Comparison of ENCODE assay signal across 15 mouse cellular contexts in genomic region chr6:72518842-72519241, GRCm38 (mm10). TPM values are rescaled to one million over a fixed set of nuclear protein-coding genes. Genes with fewer than 3 reads are reported as not detected.
DNase-seq lines count a peak whose midpoint lies in the region; ATAC-seq and TF ChIP-seq lines count a peak whose summit lies in the region.
"Had no signal": no experiment of that assay in that cellular context is flagged by ENCODE, and none has a peak within 500 bp of the region (broad histone marks: within the 10 kb centered on the region; RNA-seq: fewer than 3 reads in every experiment).

No protein-coding gene starts in this region.

- DNase-seq in testis, postnatal 14 days (ENCODE audit: low spot score) = no peak
- DNase-seq in hindbrain, embryonic 10.5 days (ENCODE audit: low spot score) = no peak
- DNase-seq in lung, postnatal 0 days (ENCODE audit: low spot score) = no peak
- no peak for DNase-seq in cerebellum, adult 11-12 months
- no peak for DNase-seq in urinary bladder, postnatal 25 days (ENCODE audit: low spot score)
- no peak for DNase-seq in left cerebral cortex, postnatal 10 days (ENCODE audit: extremely low spot score in 1 of 2, low spot score in 2 of 2)
- DNase-seq: gastrocnemius, adult 2 months; kidney, adult 9 months; liver, postnatal 0 days; thymus, postnatal 4 days had no signal

- H3K4me2 ChIP-seq in midbrain, embryonic 12.5 days (replicated peaks) = peak overlapping the region; percentile 42; the same call in 1 of the 2 replicates
- H3K4me2 ChIP-seq in lung, postnatal 0 days (replicated peaks; ENCODE audit: low read depth, low read length) = no peak overlapping the region
- H3K4me2 ChIP-seq: heart, embryonic 12.5 days; stomach, embryonic 15.5 days had no signal

- TF ChIP-seq EP300 in lung, postnatal 0 days (IDR thresholded peaks at IDR 0.05) = no peak

- no peak for ATAC-seq in midbrain, embryonic 12.5 days (ENCODE audit: low FRiP score, low read depth)
- no peak for ATAC-seq in lung, postnatal 0 days
- ATAC-seq: liver, postnatal 0 days had no signal

- WGBS in hindbrain, embryonic 10.5 days = 82% methylated on average over 1 of the region's 1 CpGs
- 90% methylated on average over 1 of the region's 1 CpGs for WGBS in midbrain, embryonic 12.5 days
- 86% methylated on average over 1 of the region's 1 CpGs for WGBS in lung, postnatal 0 days

- peaks cover 25% of the 10 kb centered on the region for H3K4me1 ChIP-seq in testis, adult 2 months (ENCODE audit: control insufficient read depth, insufficient read depth, low read length)
- H3K4me1 ChIP-seq in hindbrain, embryonic 10.5 days (replicated peaks) = peaks cover 32% of the 10 kb centered on the region
- H3K4me1 ChIP-seq in midbrain, embryonic 12.5 days = peaks cover 31% of the 10 kb centered on the region
- H3K4me1 ChIP-seq in lung, postnatal 0 days (ENCODE audit: insufficient read depth, low read depth, low read length) = no peaks in the 10 kb centered on the region

- peak overlapping the region; percentile 85 for H3K4me3 ChIP-seq in testis, adult 2 months (ENCODE audit: control insufficient read depth, low read depth, low read length)
- no peak overlapping the region for H3K4me3 ChIP-seq in hindbrain, embryonic 10.5 days
- no peak overlapping the region for H3K4me3 ChIP-seq in midbrain, embryonic 12.5 days
- no peak overlapping the region for H3K4me3 ChIP-seq in lung, postnatal 0 days (ENCODE audit: low read depth, low read length)
- H3K4me3 ChIP-seq: gastrocnemius, adult 2 months; heart, embryonic 12.5 days; limb, embryonic 13.5 days; stomach, embryonic 15.5 days had no signal

- peak overlapping the region; percentile 41; the same call in 1 of the 2 replicates for H3K9ac ChIP-seq in midbrain, embryonic 12.5 days (replicated peaks)
- H3K9ac ChIP-seq in lung, postnatal 0 days (replicated peaks; ENCODE audit: low read depth) = no peak overlapping the region
- H3K9ac ChIP-seq: heart, embryonic 12.5 days; limb, embryonic 13.5 days; liver, postnatal 0 days; stomach, embryonic 15.5 days had no signal

- no peak overlapping the region for H3K27ac ChIP-seq in testis, adult 2 months (ENCODE audit: control insufficient read depth, insufficient read depth, low read depth, low read length)
- H3K27ac ChIP-seq in hindbrain, embryonic 10.5 days = peak overlapping the region; percentile 87
- H3K27ac ChIP-seq in midbrain, embryonic 12.5 days (replicated peaks) = peak overlapping the region; percentile 92
- H3K27ac ChIP-seq in lung, postnatal 0 days (ENCODE audit: low read length) = no peak overlapping the region
- H3K27ac ChIP-seq: limb, embryonic 13.5 days; stomach, embryonic 15.5 days had no signal

- intact Hi-C loops in left cerebral cortex, postnatal 10 days (cut with DNase I) = no loop called here

- no peak for TF ChIP-seq POLR2A in testis, adult 2 months (IDR thresholded peaks at IDR 0.05; ENCODE audit: control insufficient read depth, low read depth, low read length)

- no peak for TF ChIP-seq CTCF in testis, adult 2 months (IDR thresholded peaks at IDR 0.05; ENCODE audit: control insufficient read depth, insufficient read depth, insufficient replicate concordance, low read depth, low read length)
- no peak for TF ChIP-seq CTCF in lung, postnatal 0 days (IDR thresholded peaks at IDR 0.05)

- H3K9me3 ChIP-seq in hindbrain, embryonic 10.5 days = no peaks in the 10 kb centered on the region
- H3K9me3 ChIP-seq in midbrain, embryonic 12.5 days = no peaks in the 10 kb centered on the region
- H3K9me3 ChIP-seq in lung, postnatal 0 days (ENCODE audit: low read length) = no peaks in the 10 kb centered on the region
- H3K9me3 ChIP-seq: heart, embryonic 12.5 days; limb, embryonic 13.5 days; stomach, embryonic 15.5 days had no signal

- no peaks in the 10 kb centered on the region for H3K27me3 ChIP-seq in testis, adult 2 months (ENCODE audit: control insufficient read depth, insufficient read depth, low read length)
- no peaks in the 10 kb centered on the region for H3K27me3 ChIP-seq in hindbrain, embryonic 10.5 days (ENCODE audit: insufficient read depth, poor library complexity, severe bottlenecking)
- no peaks in the 10 kb centered on the region for H3K27me3 ChIP-seq in midbrain, embryonic 12.5 days
- H3K27me3 ChIP-seq in lung, postnatal 0 days (replicated peaks; ENCODE audit: insufficient read depth, low read length) = no peaks in the 10 kb centered on the region
- H3K27me3 ChIP-seq: heart, embryonic 12.5 days; limb, embryonic 13.5 days; stomach, embryonic 15.5 days had no signal

- H3K36me3 ChIP-seq in testis, adult 2 months (ENCODE audit: control insufficient read depth, insufficient read depth, low read length) = no peaks in the 10 kb centered on the region
- H3K36me3 ChIP-seq in hindbrain, embryonic 10.5 days = no peaks in the 10 kb centered on the region
- H3K36me3 ChIP-seq in midbrain, embryonic 12.5 days = no peaks in the 10 kb centered on the region
- H3K36me3 ChIP-seq in lung, postnatal 0 days (ENCODE audit: insufficient read depth, low read length) = no peaks in the 10 kb centered on the region
- H3K36me3 ChIP-seq: heart, embryonic 12.5 days; limb, embryonic 13.5 days; stomach, embryonic 15.5 days had no signal

RNA-seq across cellular contexts. Expression of gene Sh2d6, which starts 2.7 kb away (rescaled TPM):
- 76.8 and 77.0 TPM in 2 replicates for polyA plus RNA-seq in testis, adult 2 months (2012; rRNA removed)
- polyA plus RNA-seq in hindbrain, embryonic 10.5 days (2016; fragmentation: Nextera tagmentation; extraction: Ambion mirVana) = 0.15 and 0.21 TPM in 2 replicates
- 0.63 and 0.97 TPM in 2 replicates for polyA plus RNA-seq in midbrain, embryonic 12.5 days (2016; fragmentation: Nextera tagmentation; extraction: Ambion mirVana)
- polyA plus RNA-seq in lung, postnatal 0 days (2015; fragmentation: Nextera tagmentation; extraction: Ambion mirVana) = not detected in 2 replicates
- total RNA-seq in left cerebral cortex, postnatal 10 days (2021) = 1 to 10 TPM; 1.1 to 1.2 TPM
- polyA plus RNA-seq: heart, embryonic 12.5 days; liver, postnatal 0 days had no signal

RNA-seq across cellular contexts. Expression of gene Capg, which starts 25.3 kb away (rescaled TPM):
- polyA plus RNA-seq in testis, adult 2 months (2012; rRNA removed) = 1.3 and 4.1 TPM in 2 replicates
- 13.4 and 14.1 TPM in 2 replicates for polyA plus RNA-seq in hindbrain, embryonic 10.5 days (2016; fragmentation: Nextera tagmentation; extraction: Ambion mirVana)
- polyA plus RNA-seq in midbrain, embryonic 12.5 days (2016; fragmentation: Nextera tagmentation; extraction: Ambion mirVana) = 5.8 and 6.1 TPM in 2 replicates
- 136 and 148 TPM in 2 replicates for polyA plus RNA-seq in lung, postnatal 0 days (2015; fragmentation: Nextera tagmentation; extraction: Ambion mirVana)
- 1 to 10 TPM; 2.8 to 4.0 TPM for total RNA-seq in left cerebral cortex, postnatal 10 days (2021)

Comparison
In these comparisons a context has a peak if more than half of its experiments do, and no peak if none do; other contexts are left out.
1. H3K27ac ChIP-seq: peak in hindbrain, embryonic 10.5 days (single experiment) and midbrain, embryonic 12.5 days (single experiment); none in testis, adult 2 months (single experiment) and lung, postnatal 0 days (single experiment).
2. RNA of gene Sh2d6, which starts 2.7 kb away (polyA plus RNA-seq): 76.8 to 77.0 TPM in testis, adult 2 months; 0.63 to 0.97 TPM in midbrain, embryonic 12.5 days, 0.15 to 0.21 TPM in hindbrain, embryonic 10.5 days and not detected in lung, postnatal 0 days; every median in the first group is over 10 times any median in the second.